Mouse (Mus musculus) cerebellum, postnatal 4 days (tissue): Measurements from ENCODE around the gene Dppa5a.
A peak's percentile ranks its signal among the peaks of the same experiment; 100 is the strongest.
"Not testable (repeated sequence)": the region's sequence is repeated elsewhere in the genome, so short reads cannot be mapped to it uniquely, and the experiment has no call there.

Experiments
- DNase-seq, 2 experiments: peaks; one replicate each; pipeline ENCODE4 v3.0.0; 2022; ENCODE audit warnings: low spot score in 2 of 2, mixed read lengths in 1 of 2

Gene Dppa5a

DNA sequence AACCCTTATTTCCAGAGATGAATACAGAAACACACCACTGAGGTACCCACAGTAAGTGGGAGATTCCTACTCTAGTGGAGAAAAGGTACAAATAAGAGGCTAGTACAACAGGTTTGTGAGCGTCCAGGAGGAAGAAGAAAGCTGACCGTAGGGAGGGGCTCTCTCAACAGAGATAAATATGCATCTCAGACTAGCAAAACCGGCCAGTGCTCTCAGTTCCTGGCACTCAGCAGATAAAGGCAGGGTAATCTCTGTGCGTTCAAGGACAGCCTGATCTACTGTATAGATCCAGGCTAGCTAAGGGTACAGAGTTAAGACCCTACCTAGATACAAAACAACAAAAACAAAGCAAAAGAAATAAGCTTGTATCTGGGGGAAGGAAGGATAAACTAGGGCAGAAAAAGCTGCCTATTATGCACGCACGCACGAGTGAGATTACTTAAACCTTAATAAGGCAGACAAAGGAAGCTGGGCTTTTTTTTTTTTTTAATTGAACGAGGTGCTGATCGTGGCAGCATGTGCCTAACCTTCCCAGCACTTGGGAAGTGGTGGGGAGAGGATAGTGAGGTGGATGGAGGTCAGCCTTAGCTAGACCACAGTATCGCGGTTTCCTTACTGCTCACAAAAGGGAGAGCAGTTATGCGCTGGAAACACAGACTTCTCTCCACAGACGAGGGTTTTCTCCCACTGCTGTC lies 2.0 kb downstream of the Dppa5a start:
- no peak for DNase-seq

DNA sequence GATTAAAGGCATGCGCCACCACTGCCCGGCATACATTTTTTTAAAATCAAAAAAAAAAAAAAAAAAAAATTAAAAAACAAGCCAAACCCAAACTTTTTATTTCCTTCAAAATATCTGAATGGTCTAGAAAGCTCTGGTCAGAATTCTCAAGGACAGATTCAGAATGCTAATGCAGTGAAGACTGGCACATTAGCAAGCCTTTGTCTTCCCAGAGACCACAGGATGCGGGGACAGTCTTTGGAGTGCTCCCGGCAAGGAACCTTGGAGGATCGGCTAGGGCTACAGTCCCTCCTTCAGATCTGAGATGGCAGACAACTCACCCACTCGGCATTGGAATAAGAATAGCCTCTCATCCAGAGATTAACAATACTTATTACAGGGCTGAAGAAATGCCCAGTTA lies 3.3 kb downstream of the Dppa5a start:
- DNase-seq, result no peak

- DNase-seq, result no peak
These were observed 4.6 kb downstream of the Dppa5a start for GRCm38 (mm10) chr9:78363374-78363773.

- DNase-seq, result no peak
These were observed 7.5 kb downstream of the Dppa5a start for GRCm38 (mm10) chr9:78360484-78360872.

DNA sequence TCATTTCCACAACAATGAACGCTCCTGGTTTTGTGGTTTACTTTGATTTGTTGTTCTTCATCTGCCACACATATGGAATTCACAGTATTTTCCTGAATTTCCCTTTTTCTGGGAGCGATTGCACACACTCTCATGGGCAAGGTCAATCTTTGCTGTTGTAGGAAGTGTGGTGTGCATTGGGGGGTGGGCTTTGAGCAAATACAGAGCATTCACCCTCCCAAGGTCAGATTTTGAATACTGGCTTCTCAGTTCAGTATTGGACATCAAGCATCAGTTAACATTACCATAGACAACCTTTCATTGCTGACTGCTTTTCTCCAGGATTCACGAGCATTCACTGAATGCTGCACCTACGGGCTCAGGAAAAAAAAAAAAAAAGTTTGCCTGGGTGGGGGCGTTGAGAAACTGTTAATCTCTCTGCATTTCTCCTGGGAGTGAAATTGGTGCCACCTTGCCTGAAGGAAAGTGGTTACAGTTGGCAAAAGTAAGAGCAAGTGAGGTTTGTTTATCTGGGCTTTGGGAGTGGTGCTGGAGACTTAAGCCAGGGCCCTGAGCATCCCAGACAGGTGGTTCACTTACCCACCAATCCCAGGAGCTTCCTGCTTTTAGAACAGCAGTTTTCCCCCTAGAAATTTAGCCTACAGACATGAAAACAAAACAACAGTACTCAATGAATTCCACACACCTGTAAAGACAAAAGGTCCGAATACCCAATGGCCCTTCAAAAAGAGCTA lies 8.1 kb downstream of the Dppa5a start:
- no peak for DNase-seq

- DNase-seq, result peak in 1 of 2 experiments; percentile 55
These were observed 9.9 kb downstream of the Dppa5a start for GRCm38 (mm10) chr9:78358053-78358452.

GRCm38 (mm10) chr9:78355611-78356010 lies 12.4 kb downstream of the Dppa5a start, which contains the start of gene Gsta2:
Gene Gsta2, minus strand, starts transcription at chr9:78355788.
- DNase-seq, result no peak

- no peak for DNase-seq
These were observed 13.1 kb downstream of the Dppa5a start for GRCm38 (mm10) chr9:78354665-78355578.

DNA sequence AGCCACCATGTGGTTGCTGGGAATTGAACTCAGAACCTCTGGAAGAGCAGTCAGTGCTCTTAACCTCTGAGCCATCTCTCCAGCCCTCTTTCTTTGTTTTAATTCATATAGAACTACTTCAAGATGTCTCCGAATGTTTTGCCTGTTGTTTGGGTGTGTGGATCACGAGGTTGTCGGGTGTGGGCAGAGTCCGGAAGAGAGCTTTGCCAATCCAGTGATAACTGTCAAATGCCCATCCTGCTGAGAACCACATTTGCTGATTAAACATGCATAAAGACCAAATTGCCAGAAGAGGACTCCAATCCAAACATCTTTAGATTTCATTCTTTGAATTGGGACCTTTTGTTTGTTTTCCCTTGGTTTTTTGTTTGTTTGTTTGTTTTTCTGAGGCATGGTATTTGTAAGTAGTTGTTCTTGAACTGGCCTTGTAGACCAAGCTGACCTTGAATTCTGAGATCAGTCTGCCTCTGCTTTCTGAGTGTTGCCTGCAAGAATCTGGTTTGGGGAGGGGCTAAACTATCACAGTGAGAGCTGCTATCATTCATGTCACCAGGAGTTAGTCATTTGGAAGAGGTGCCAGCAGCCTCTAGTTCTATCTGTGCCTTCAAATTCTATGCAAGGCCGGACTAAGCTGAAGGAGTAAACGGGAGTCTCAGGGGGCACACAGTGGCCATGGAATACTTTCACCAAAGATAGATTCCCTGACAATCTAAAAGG lies 16.3 kb downstream of the Dppa5a start:
- no peak for DNase-seq

- DNase-seq, result not testable (repeated sequence)
These were observed 18.0 kb downstream of the Dppa5a start for GRCm38 (mm10) chr9:78350007-78350406.

DNA sequence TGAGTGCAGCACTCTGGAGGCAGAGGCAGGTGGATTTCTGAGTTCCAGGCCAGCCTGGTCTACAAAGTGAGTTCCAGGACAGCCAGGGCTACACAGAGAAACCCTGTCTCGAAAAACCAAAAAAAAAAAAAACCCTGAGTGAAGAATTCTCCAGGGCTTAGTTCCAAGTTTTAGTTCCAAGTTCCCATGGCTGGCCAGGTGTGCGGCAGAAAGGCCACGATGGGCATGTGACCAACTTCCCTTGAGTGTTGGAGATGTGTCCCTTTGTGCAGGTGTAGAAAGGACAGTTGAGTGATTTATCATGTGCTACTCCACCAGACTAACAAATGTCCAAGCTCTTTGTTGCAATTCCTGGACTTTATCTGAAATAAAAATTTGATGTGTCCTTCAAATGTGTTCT lies 18.8 kb downstream of the Dppa5a start:
- DNase-seq, result not testable (repeated sequence)

- not testable (repeated sequence) for DNase-seq
These were observed 19.6 kb downstream of the Dppa5a start for GRCm38 (mm10) chr9:78348206-78349004.

GRCm38 (mm10) chr9:78347004-78347403 lies 21.0 kb downstream of the Dppa5a start:
- DNase-seq, result no peak

DNA sequence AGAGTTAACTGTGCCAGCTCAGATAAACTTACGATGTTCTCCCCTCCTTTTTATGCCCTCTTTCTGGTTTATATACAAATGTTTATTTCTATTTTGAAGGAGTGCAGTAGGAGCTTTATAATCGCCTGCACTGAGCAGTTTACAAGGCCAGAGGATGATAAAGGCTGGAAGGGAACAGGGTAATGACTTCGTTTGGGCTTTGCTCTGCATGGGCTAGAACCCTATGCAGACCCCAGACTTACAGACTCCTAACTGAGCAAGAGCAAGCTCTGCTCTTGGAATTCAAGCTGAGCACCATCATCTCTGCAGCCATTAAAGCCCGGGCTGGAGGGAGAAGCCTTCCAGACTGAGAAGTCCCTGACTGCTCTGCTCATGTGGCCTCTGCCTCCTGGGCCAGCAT lies 22.7 kb downstream of the Dppa5a start:
- DNase-seq, result not testable (repeated sequence)

- not testable (repeated sequence) for DNase-seq
These were observed 24.9 kb downstream of the Dppa5a start for GRCm38 (mm10) chr9:78343055-78343454.

- not testable (repeated sequence) for DNase-seq
These were observed 25.5 kb downstream of the Dppa5a start for GRCm38 (mm10) chr9:78342494-78342893.

- DNase-seq, result peak; percentile 36 to 42
These were observed 27.7 kb downstream of the Dppa5a start for GRCm38 (mm10) chr9:78340324-78340723.

- DNase-seq, result not testable (repeated sequence)
These were observed 30.9 kb downstream of the Dppa5a start for GRCm38 (mm10) chr9:78337050-78337449.

DNA sequence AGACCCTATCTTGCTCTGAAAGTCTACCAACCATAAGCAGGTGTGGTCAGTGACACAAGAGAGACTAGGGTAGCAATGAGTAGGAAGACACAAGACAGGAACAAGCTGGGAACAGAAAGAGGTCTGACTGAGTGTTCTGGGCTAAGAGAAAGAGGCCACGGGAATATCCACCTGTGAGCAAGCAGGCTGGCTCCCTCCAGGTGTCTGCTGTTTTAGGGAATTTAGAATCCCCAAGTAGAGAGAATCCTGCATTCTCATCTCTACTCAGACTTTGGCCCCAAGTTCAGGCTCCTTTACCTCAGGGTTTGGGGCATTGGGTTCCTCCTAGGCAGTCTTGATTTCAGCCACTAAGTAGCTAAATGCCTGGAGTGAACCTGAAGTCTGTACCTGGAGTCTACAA lies 40.7 kb downstream of the Dppa5a start, which contains the start of gene Omt2b:
TSS of gene Omt2b (plus strand) at position 301 of the 400 bp plus-strand sequence.
- not testable (repeated sequence) for DNase-seq

DNA sequence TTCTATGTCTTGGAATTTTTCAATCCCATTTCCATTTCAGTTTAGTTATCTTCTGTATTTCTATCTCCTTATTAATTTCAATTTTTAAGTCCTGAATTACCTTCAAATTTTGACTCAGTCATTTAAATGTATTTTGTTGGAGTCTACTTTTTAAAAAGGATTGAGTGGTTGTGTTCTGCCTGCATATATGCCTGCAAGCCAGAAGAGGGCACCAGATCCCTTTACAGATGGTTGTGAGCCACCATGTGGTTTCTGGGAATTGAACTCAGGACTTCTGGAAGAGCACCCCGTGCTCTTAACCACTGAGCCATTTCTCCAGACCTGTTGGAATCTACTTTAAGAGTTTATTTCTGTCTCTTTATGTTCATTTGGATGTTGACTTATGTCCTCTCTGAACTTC lies 48.5 kb downstream of the Dppa5a start:
- no peak for DNase-seq
